Mouse (Mus musculus): ENCODE results near the gene R3hcc1l. TPM values are rescaled to one million over a fixed set of nuclear protein-coding genes. Genes with fewer than 3 reads are reported as not detected.

R3hcc1l gene
- polyA plus RNA-seq, 1 experiment = not detected

- H3K4me3 ChIP-seq (ENCODE audit: insufficient read depth, low read depth, low read length) = no peak overlapping the region
- WGBS = 11% methylated on average over 8 of the region's 8 CpGs
- no peak overlapping the region for H3K27ac ChIP-seq (ENCODE audit: insufficient read depth, low read depth, low read length)
- TF ChIP-seq CTCF (IDR thresholded peaks at IDR 0.05; ENCODE audit: insufficient read depth, low read depth, low read length) = no peak
- no peak for TF ChIP-seq POLR2A (IDR thresholded peaks at IDR 0.05; ENCODE audit: insufficient read depth, low read depth, low read length)
- H3K4me1 ChIP-seq (ENCODE audit: control insufficient read depth, insufficient read depth, low read length) = peaks cover 14% of the 10 kb centered on the region
Measured at GRCm38 (mm10) chr19:42631541-42631961, 113.0 kb downstream of the R3hcc1l start.

GRCm38 (mm10) chr19:42632301-42632700 lies 113.7 kb downstream of the R3hcc1l start:
- 82% methylated on average over 4 of the region's 4 CpGs for WGBS
- Histone ChIP-seq H3K27ac (ENCODE audit: insufficient read depth, low read depth, low read length) (no peak overlapping the region), H3K4me3 (ENCODE audit: insufficient read depth, low read depth, low read length) (no peak overlapping the region), H3K4me1 (ENCODE audit: control insufficient read depth, insufficient read depth, low read length) (peaks cover 14% of the 10 kb centered on the region)
- TF ChIP-seq POLR2A (IDR thresholded peaks at IDR 0.05; ENCODE audit: insufficient read depth, low read depth, low read length) (no peak), CTCF (IDR thresholded peaks at IDR 0.05; ENCODE audit: insufficient read depth, low read depth, low read length) (no peak)

- H3K27ac ChIP-seq (ENCODE audit: insufficient read depth, low read depth, low read length) = no peak overlapping the region
- no peak overlapping the region for H3K4me3 ChIP-seq (ENCODE audit: insufficient read depth, low read depth, low read length)
- H3K4me1 ChIP-seq (ENCODE audit: control insufficient read depth, insufficient read depth, low read length) = peaks cover 14% of the 10 kb centered on the region
- 78% methylated on average over 2 of the region's 2 CpGs for WGBS
- TF ChIP-seq CTCF (IDR thresholded peaks at IDR 0.05; ENCODE audit: insufficient read depth, low read depth, low read length) (no peak), POLR2A (IDR thresholded peaks at IDR 0.05; ENCODE audit: insufficient read depth, low read depth, low read length) (no peak)
Measured at GRCm38 (mm10) chr19:42633650-42634049, 115.1 kb downstream of the R3hcc1l start.

- Histone ChIP-seq H3K4me1 (ENCODE audit: control insufficient read depth, insufficient read depth, low read length) (peaks cover 9% of the 10 kb centered on the region), H3K4me3 (ENCODE audit: insufficient read depth, low read depth, low read length) (no peak overlapping the region), H3K27ac (ENCODE audit: insufficient read depth, low read depth, low read length) (no peak overlapping the region)
- TF ChIP-seq CTCF (IDR thresholded peaks at IDR 0.05; ENCODE audit: insufficient read depth, low read depth, low read length) (no peak), POLR2A (IDR thresholded peaks at IDR 0.05; ENCODE audit: insufficient read depth, low read depth, low read length) (no peak)
- 60% methylated on average over 11 of the region's 11 CpGs for WGBS
Measured at GRCm38 (mm10) chr19:42636631-42637030, 118.1 kb downstream of the R3hcc1l start.

DNA sequence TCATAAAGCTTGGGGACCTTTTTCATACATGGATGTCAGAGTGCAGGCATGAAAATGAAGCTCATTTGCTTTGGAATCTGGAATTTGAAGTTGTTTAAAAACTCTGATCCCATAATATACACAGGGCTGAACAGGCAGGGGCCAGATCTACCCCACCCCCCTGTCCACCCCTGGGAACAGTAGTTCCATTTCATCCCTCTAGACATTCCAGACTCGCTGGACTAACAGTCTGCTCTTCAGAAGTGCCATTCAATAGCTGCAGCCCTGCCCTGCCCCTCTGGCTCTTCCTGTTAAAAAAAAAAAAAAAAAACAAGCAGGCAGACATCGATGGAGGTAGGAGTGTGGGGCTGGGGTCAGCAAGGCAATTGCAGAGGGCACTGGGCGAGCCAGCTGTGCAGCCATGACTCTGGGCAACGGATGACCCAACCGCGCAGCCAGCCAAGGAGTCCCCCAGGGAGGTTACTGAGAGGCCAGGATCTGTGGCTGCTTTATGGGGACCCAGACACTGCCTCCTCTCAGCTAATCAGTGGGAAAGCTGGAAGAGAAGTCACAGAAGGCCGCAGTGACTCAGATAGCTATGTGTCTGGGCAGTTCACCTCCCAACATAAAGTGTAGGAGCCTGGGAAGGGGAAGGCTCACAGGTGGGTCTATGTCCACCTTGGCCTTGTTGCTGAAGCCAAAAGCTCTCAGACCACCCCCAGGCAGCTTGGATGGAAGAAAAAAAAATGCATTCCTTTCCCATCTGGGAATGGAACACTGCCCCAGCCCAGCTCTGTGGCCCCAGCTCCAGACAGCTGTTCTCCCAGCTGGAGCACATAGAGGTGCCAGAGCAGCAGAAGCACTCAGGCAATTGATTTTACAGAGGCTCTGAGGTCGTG lies 120.3 kb downstream of the R3hcc1l start:
- Histone ChIP-seq H3K4me3 (ENCODE audit: insufficient read depth, low read depth, low read length) (no peak overlapping the region), H3K27ac (ENCODE audit: insufficient read depth, low read depth, low read length) (no peak overlapping the region), H3K4me1 (ENCODE audit: control insufficient read depth, insufficient read depth, low read length) (no peaks in the 10 kb centered on the region)
- TF ChIP-seq POLR2A (IDR thresholded peaks at IDR 0.05; ENCODE audit: insufficient read depth, low read depth, low read length) (no peak), CTCF (IDR thresholded peaks at IDR 0.05; ENCODE audit: insufficient read depth, low read depth, low read length) (no peak)
- WGBS = 69% methylated on average over 8 of the region's 8 CpGs

DNA sequence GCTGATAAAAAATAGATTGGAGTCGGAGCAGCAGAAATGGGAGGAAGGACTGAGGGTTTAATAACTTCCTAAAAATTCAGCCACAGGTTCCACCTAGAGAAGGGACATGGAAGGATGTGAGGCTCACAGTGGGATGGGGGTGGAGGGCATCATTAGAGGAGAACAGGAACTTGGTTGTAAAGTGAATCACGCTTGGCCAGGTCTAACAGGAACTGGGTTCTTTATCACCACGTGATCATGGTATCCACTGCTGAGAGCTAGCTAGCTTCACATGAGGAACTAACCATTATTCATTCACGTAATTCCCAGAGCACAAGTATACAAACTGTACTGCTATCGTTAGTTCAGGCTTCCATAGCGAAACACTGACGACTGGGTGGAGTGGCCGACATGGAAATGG lies 121.0 kb downstream of the R3hcc1l start:
- WGBS = 78% methylated on average over 8 of the region's 8 CpGs
- Histone ChIP-seq H3K27ac (ENCODE audit: insufficient read depth, low read depth, low read length) (no peak overlapping the region), H3K4me1 (ENCODE audit: control insufficient read depth, insufficient read depth, low read length) (no peaks in the 10 kb centered on the region), H3K4me3 (ENCODE audit: insufficient read depth, low read depth, low read length) (no peak overlapping the region)
- no peak for TF ChIP-seq CTCF (IDR thresholded peaks at IDR 0.05; ENCODE audit: insufficient read depth, low read depth, low read length)
- no peak for TF ChIP-seq POLR2A (IDR thresholded peaks at IDR 0.05; ENCODE audit: insufficient read depth, low read depth, low read length)

DNA sequence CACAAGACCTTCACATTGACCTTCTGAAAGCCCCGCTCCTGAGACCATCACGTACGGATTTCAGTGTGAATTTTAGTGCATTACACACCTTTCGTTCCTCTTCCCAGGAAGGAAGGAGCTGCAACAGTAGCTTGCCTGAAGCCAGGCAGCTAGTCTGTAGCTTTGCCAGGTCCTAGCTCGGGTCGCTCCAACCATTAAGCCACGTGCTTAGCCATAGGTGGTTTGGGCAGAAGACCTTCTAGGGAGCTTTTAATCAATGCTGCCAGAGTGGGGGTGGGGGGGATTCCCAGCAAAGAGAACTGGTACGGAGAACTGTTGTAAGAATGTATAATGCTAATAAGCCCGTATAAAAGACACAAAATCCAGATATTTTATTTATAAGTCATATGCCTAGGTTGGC lies 121.7 kb downstream of the R3hcc1l start:
- H3K4me3 ChIP-seq (ENCODE audit: insufficient read depth, low read depth, low read length) = no peak overlapping the region
- no peaks in the 10 kb centered on the region for H3K4me1 ChIP-seq (ENCODE audit: control insufficient read depth, insufficient read depth, low read length)
- WGBS = 89% methylated on average over 9 of the region's 9 CpGs
- H3K27ac ChIP-seq (ENCODE audit: insufficient read depth, low read depth, low read length) = no peak overlapping the region
- no peak for TF ChIP-seq POLR2A (IDR thresholded peaks at IDR 0.05; ENCODE audit: insufficient read depth, low read depth, low read length)
- no peak for TF ChIP-seq CTCF (IDR thresholded peaks at IDR 0.05; ENCODE audit: insufficient read depth, low read depth, low read length)

Other genes starting within 250 kb of the R3hcc1l start
- not detected in 2 replicates for gene Crtac1, start 87.0 kb upstream of the R3hcc1l start, polyA plus RNA-seq (2012; ENCODE audit: insufficient read depth, insufficient read length, low replicate concordance, missing spikeins)
- not detected in 2 replicates for gene Loxl4, start 94.1 kb downstream of the R3hcc1l start, polyA plus RNA-seq (2012; ENCODE audit: insufficient read depth, insufficient read length, low replicate concordance, missing spikeins)
- gene Pyroxd2, start 234.0 kb downstream of the R3hcc1l start, polyA plus RNA-seq (2012; ENCODE audit: insufficient read depth, insufficient read length, low replicate concordance, missing spikeins) = not detected in 2 replicates

Measured in olfactory bulb, adult 2 months (tissue).